Mouse (Mus musculus): Measurements from ENCODE around the gene Fastkd1. TPM values are rescaled to one million over a fixed set of nuclear protein-coding genes. Genes with fewer than 3 reads are reported as not detected.

The Fastkd1 gene
- polyA plus RNA-seq, 1 experiment from 2014 or later, result 10.3 TPM

DNA sequence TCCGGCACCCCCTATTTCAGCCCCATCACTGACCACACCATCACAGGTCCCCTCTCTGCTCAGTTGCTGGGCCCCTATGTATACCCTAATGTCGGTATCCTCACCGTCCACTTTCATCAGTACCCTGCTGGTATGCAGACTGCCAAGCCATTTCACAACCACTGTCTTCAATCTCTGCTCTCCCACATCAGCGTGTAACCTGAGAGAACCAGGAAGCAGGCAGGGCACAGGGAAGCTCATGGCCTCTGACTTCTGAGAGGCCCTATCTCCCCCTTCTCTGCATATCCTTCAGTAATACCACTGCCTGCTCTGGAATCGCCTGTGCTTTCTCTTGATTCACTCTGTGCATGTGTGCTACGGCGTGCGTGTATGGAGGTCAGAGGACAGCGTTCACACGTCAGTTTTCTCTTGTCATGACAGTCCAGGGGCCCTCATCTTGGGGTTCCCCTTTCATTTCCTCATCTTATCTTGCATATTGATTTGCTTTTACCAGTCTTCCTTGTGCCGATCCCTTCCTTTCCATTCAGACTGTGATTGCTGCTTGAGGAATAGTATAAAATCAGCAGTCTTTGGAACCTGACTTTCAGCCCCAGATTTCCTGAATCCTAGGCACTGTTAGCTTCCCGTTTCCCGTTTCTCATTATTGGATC, 49.4 kb downstream of the Fastkd1 start:
- Histone ChIP-seq H3K27ac (no peak overlapping the region), H3K4me1 (replicated peaks; ENCODE audit: insufficient read depth, low read length) (no peaks in the 10 kb centered on the region), H3K4me2 (ENCODE audit: low read length) (no peak overlapping the region), H3K9ac (ENCODE audit: low read depth, low read length) (no peak overlapping the region), H3K27me3 (ENCODE audit: insufficient read depth, low read length) (no peaks in the 10 kb centered on the region), H3K36me3 (ENCODE audit: insufficient read depth, low read length) (no peaks in the 10 kb centered on the region), H3K4me3 (replicated peaks; ENCODE audit: low read depth, low read length) (no peak overlapping the region), H3K9me3 (replicated peaks; ENCODE audit: low read length) (no peaks in the 10 kb centered on the region)
- 54% methylated on average over 13 of the region's 13 CpGs for WGBS
- TF ChIP-seq CTCF (IDR thresholded peaks at IDR 0.05; ENCODE audit: low read depth), result no peak
- peak; percentile 35 for DNase-seq (ENCODE audit: low spot score)
- ATAC-seq (replicated peaks; ENCODE audit: low FRiP score, low read depth), result no peak

DNA sequence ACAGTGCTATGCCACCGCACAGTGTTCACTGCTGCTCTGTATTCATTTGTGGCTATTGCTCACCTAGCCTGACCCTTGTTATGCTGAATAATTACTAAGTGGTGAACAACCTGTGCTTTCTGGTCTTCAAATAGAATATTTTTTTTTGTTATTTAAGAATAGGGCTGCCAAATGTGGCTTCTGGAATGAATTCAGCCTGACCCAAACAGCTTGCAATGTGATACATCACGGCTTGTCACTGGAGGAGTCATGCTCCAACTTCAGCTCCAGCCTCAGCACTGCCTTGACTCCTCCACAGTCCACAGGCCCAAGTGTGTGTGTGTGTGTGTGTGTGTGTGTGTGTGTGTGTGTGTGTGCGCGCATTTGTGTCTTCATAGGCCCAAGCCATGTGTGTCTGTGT, 54.0 kb downstream of the Fastkd1 start:
- H3K9ac ChIP-seq (ENCODE audit: low read depth, low read length), result no peak overlapping the region
- DNase-seq (ENCODE audit: low spot score), result no peak
- H3K4me1 ChIP-seq (replicated peaks; ENCODE audit: insufficient read depth, low read length), result no peaks in the 10 kb centered on the region
- H3K36me3 ChIP-seq (ENCODE audit: insufficient read depth, low read length), result 0 out of 2 replicates have a peak, but pooled peaks cover 9% of the 10 kb centered on the region
- H3K27me3 ChIP-seq (ENCODE audit: insufficient read depth, low read length), result no peaks in the 10 kb centered on the region
- TF ChIP-seq CTCF (IDR thresholded peaks at IDR 0.05; ENCODE audit: low read depth), result no peak
- no peak overlapping the region for H3K4me2 ChIP-seq (ENCODE audit: low read length)
- 86% methylated on average over 4 of the region's 4 CpGs for WGBS
- H3K9me3 ChIP-seq (replicated peaks; ENCODE audit: low read length), result no peaks in the 10 kb centered on the region
- ATAC-seq (replicated peaks; ENCODE audit: low FRiP score, low read depth), result no peak
- no peak overlapping the region for H3K4me3 ChIP-seq (replicated peaks; ENCODE audit: low read depth, low read length)
- H3K27ac ChIP-seq, result no peak overlapping the region

DNA sequence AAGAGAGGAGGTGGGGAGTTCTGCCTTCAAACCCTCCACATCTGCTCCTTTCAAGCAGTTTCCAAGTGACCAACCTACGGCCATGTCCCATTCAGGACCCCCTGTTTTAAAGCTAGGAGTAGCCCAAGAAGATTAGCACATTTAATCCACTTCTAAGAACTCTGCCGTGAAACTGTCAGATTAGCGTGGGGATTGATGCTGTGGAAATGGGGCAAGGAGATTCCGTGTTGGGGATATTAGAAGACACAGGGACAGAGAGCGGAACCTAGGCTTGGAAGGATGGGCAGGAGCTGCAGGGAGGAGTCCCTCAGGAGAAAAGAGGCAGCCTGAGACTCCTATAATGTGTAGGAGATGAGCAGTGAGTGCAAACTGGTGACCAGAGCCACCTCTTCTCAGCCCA, 63.6 kb downstream of the Fastkd1 start:
- ATAC-seq (replicated peaks; ENCODE audit: low FRiP score, low read depth) (no peak), DNase-seq (ENCODE audit: low spot score) (no peak)
- Histone ChIP-seq H3K4me2 (ENCODE audit: low read length) (no peak overlapping the region), H3K36me3 (ENCODE audit: insufficient read depth, low read length) (0 out of 2 replicates have a peak, but pooled peaks cover 4% of the 10 kb centered on the region), H3K4me1 (replicated peaks; ENCODE audit: insufficient read depth, low read length) (peaks cover 4% of the 10 kb centered on the region; the same call in 1 of the 2 replicates), H3K4me3 (replicated peaks; ENCODE audit: low read depth, low read length) (no peak overlapping the region), H3K9me3 (replicated peaks; ENCODE audit: low read length) (no peaks in the 10 kb centered on the region), H3K27ac (no peak overlapping the region), H3K27me3 (ENCODE audit: insufficient read depth, low read length) (no peaks in the 10 kb centered on the region), H3K9ac (ENCODE audit: low read depth, low read length) (no peak overlapping the region)
- 87% methylated on average over 5 of the region's 5 CpGs for WGBS
- no peak for TF ChIP-seq CTCF (IDR thresholded peaks at IDR 0.05; ENCODE audit: low read depth)

DNA sequence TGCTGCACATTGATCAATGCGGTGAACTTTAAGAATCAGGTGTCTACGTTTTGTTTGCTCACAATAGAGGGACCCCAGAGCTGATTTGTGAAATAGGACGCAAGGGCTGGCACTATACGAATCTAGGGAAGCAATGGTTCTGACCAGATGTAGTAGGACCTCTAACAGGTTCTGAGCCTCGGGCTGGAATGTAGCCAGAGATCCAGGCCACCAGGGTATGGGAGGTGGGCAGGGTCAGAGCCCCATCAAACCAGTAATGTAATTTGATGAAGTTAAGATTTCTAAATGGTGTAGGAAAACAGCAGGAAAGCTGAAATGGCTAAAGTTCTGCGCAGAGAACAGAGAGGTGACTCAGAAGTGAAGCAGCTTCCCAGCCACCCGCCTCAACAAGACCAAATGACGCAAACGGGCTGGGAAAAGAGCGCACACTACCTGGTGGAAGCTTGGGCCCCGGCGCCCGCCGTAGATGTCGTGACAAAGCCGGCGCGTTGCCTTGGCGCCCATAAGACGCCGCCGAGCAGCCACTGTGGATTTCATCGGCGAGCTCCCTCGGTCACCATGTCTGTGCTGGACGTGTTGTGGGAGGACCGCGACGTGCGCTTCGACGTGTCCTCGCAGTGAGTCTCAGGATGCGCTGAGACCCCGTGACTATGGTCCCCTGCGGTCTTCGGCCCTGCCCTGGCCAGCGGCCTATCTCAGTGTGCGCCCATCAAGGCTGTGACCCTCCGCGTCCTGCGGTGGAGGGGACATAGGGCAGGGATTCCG, 66.4 kb downstream of the Fastkd1 start, which contains the start of gene Bbs5:
Gene Bbs5, plus strand, starts transcription at position 446 of the 765 bp plus-strand sequence.
- Histone ChIP-seq H3K9ac (ENCODE audit: low read depth, low read length) (peak within 1 kb of the TSS; percentile 59), H3K27ac (no peak within 1 kb of the TSS), H3K36me3 (ENCODE audit: insufficient read depth, low read length) (no peaks in the 10 kb centered on the region), H3K4me2 (ENCODE audit: low read length) (peak within 1 kb of the TSS; percentile 65), H3K27me3 (ENCODE audit: insufficient read depth, low read length) (no peaks in the 10 kb centered on the region), H3K4me1 (replicated peaks; ENCODE audit: insufficient read depth, low read length) (peaks cover 4% of the 10 kb centered on the region; the same call in 1 of the 2 replicates), H3K9me3 (replicated peaks; ENCODE audit: low read length) (no peaks in the 10 kb centered on the region), H3K4me3 (replicated peaks; ENCODE audit: low read depth, low read length) (peak within 1 kb of the TSS; percentile 60)
- ATAC-seq (replicated peaks; ENCODE audit: low FRiP score, low read depth) (peak; percentile 93), DNase-seq (ENCODE audit: low spot score) (peak; percentile 97)
- no peak for TF ChIP-seq CTCF (IDR thresholded peaks at IDR 0.05; ENCODE audit: low read depth)
- WGBS, result 3% methylated on average over 43 of the region's 43 CpGs

DNA sequence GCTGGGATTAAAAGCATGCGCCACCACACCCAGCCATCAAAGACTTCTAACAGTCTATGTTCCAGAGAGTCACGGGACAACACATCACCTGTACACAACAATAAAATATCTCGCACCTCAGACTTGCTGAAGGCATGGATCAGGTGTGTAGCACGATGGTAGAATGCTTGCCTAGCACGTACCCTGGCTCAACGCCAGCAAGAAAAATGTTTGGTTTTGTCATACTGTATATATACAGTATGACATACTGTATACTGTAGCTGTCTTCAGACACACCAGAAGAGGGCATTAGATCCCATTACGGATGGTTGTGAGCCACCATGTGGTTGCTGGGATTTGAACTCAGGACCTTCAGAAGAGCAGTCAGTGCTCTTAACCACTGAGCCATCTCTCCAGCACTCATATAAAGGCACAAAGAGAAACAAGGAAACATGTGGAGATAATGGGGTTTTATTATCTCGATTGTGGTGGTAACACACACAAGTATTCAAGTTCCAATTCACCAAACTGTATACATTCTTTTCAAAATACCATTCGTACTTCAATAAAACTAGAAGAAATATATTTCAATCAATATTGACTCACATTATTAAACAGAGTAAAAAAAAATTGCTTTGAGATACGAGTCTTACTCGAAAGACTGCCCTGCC, 68.2 kb downstream of the Fastkd1 start:
- whole genome bisulfite sequencing, result 92% methylated on average over 11 of the region's 11 CpGs
- Histone ChIP-seq H3K4me1 (replicated peaks; ENCODE audit: insufficient read depth, low read length) (peaks cover 4% of the 10 kb centered on the region; the same call in 1 of the 2 replicates), H3K4me2 (ENCODE audit: low read length) (no peak overlapping the region), H3K27me3 (ENCODE audit: insufficient read depth, low read length) (no peaks in the 10 kb centered on the region), H3K9me3 (replicated peaks; ENCODE audit: low read length) (no peaks in the 10 kb centered on the region), H3K9ac (ENCODE audit: low read depth, low read length) (no peak overlapping the region), H3K27ac (no peak overlapping the region), H3K4me3 (replicated peaks; ENCODE audit: low read depth, low read length) (no peak overlapping the region), H3K36me3 (ENCODE audit: insufficient read depth, low read length) (no peaks in the 10 kb centered on the region)
- no peak for ATAC-seq (replicated peaks; ENCODE audit: low FRiP score, low read depth)
- no peak for TF ChIP-seq CTCF (IDR thresholded peaks at IDR 0.05; ENCODE audit: low read depth)
- no peak for DNase-seq (ENCODE audit: low spot score)

DNA sequence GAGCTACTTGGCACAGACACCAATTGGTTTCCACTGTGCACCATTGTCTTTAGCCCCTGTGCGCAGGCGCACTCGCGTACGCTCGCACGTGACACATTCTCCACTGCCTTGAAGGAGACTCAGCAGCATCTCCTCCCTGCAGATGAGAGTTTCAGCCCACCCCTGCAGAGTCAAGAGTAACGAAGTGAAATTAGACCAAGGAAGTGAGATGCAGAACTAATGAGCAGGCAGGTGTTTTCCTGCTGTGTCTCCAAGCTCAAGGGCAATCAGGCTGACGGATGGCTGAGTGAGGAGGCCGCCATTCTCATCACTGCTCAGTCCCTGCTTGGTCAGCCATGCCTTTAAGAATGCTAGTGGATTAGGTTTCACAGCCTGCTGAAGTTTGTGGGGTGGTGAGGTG, 73.2 kb downstream of the Fastkd1 start:
- no peaks in the 10 kb centered on the region for H3K4me1 ChIP-seq (replicated peaks; ENCODE audit: insufficient read depth, low read length)
- ATAC-seq (replicated peaks; ENCODE audit: low FRiP score, low read depth) (peak; percentile 93), DNase-seq (ENCODE audit: low spot score) (peak; percentile 92)
- peak overlapping the region; percentile 27; the same call in 1 of the 2 replicates for H3K4me2 ChIP-seq (ENCODE audit: low read length)
- 47% methylated on average over 10 of the region's 10 CpGs for WGBS
- H3K9me3 ChIP-seq (replicated peaks; ENCODE audit: low read length), result no peaks in the 10 kb centered on the region
- H3K36me3 ChIP-seq (ENCODE audit: insufficient read depth, low read length), result no peaks in the 10 kb centered on the region
- no peak overlapping the region for H3K9ac ChIP-seq (ENCODE audit: low read depth, low read length)
- H3K27ac ChIP-seq, result no peak overlapping the region
- H3K4me3 ChIP-seq (replicated peaks; ENCODE audit: low read depth, low read length), result no peak overlapping the region
- no peaks in the 10 kb centered on the region for H3K27me3 ChIP-seq (ENCODE audit: insufficient read depth, low read length)
- TF ChIP-seq CTCF (IDR thresholded peaks at IDR 0.05; ENCODE audit: low read depth), result no peak
